Mouse (Mus musculus) E14TG2a.4 (cell line): ENCODE data around the gene Cracr2b.

Experiments
- CTCF ChIP-seq: conservative IDR thresholded peaks from 2 replicates; pipeline ENCODE4 v1.5.1; 2014; ENCODE audit warnings: low read length
- POU5F1 ChIP-seq: IDR thresholded peaks from 2 replicates; pipeline ENCODE4 v1.6.1; 2014; ENCODE audit warnings: low read length, borderline replicate concordance

- TF ChIP-seq CTCF (no peak), POU5F1 (no peak)
These were observed 19.4 kb upstream of the Cracr2b start for GRCm38 (mm10) chr7:141441460-141441859.
